Mouse (Mus musculus) testis, adult 2 months (tissue): ENCODE measurements around the gene Lin7c.

Experiments
- CTCF ChIP-seq: fragments of 200-500 bp; IDR thresholded peaks from 2 replicates; pipeline ENCODE4 v1.5.1; 2012; ENCODE audit warnings: low read depth, mild to moderate bottlenecking, inconsistent platforms, low read length, moderate library complexity; ENCODE audit not compliant: control insufficient read depth, insufficient read depth, insufficient replicate concordance
- POLR2A ChIP-seq: fragments of 200-500 bp; IDR thresholded peaks from 2 replicates; pipeline ENCODE4 v1.6.1; 2012; ENCODE audit warnings: low read depth, mild to moderate bottlenecking, inconsistent platforms, low read length, moderate library complexity; ENCODE audit not compliant: control insufficient read depth

- no peak for TF ChIP-seq POLR2A
- TF ChIP-seq CTCF, result no peak
Observed at GRCm38 (mm10) chr2:109933151-109933550, 42.5 kb downstream of the Lin7c start.
